Mouse (Mus musculus): ENCODE measurements at regions not wholly inside any gene's neighbourhood (a gene's known extent, or its start where the extent isn't known, plus 50 kb on each side); places are given as distances from the start of the nearest gene placed in this dataset.
A peak's percentile ranks its signal among the peaks of the same experiment; 100 is the strongest.

DNA sequence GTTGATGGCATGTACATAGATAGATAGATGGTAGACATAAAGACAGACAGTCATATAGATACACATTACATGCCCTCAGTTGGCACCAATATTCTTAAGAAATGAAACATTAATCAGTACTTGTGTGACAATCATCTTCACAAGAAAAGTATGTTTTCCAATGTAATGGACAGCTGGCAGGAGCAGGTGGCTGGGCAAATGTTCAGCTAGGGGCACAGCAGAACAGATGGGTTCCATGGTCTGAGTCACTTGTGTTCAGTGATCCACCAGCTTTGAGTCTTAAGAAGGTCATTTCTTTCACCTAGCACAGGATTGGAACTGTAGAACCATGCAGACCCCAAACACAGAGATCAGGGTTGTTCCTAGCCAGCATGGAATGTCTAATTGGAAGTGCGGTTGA, 2631.2 kb upstream of the 5930422O12Rik start:
- DNase-seq, result no peak
- Histone ChIP-seq H3K4me1 (replicated peaks; ENCODE audit: control insufficient read depth, insufficient read depth, low read length) (no peaks in the 10 kb centered on the region), H3K4me3 (ENCODE audit: control insufficient read depth, insufficient read depth, low read length) (no peak overlapping the region), H3K27me3 (ENCODE audit: control insufficient read depth, insufficient read depth, low read length) (no peaks in the 10 kb centered on the region), H3K36me3 (ENCODE audit: control insufficient read depth, insufficient read depth, low read length) (no peaks in the 10 kb centered on the region), H3K27ac (ENCODE audit: control insufficient read depth, insufficient read depth, low read length) (no peak overlapping the region)
- TF ChIP-seq CTCF (IDR thresholded peaks at IDR 0.05; ENCODE audit: borderline replicate concordance, control insufficient read depth, extremely low read depth, insufficient read depth, low read length, poor library complexity) (no peak), POLR2A (IDR thresholded peaks at IDR 0.05; ENCODE audit: control insufficient read depth, extremely low read depth, insufficient read depth, low read length, poor library complexity) (no peak)
- 96% methylated on average over 1 of the region's 1 CpGs for WGBS

- Histone ChIP-seq H3K27me3 (ENCODE audit: control insufficient read depth, insufficient read depth, low read length) (no peaks in the 10 kb centered on the region), H3K27ac (ENCODE audit: control insufficient read depth, insufficient read depth, low read length) (no peak overlapping the region), H3K36me3 (ENCODE audit: control insufficient read depth, insufficient read depth, low read length) (no peaks in the 10 kb centered on the region), H3K4me3 (ENCODE audit: control insufficient read depth, insufficient read depth, low read length) (no peak overlapping the region), H3K4me1 (replicated peaks; ENCODE audit: control insufficient read depth, insufficient read depth, low read length) (no peaks in the 10 kb centered on the region)
- TF ChIP-seq CTCF (IDR thresholded peaks at IDR 0.05; ENCODE audit: borderline replicate concordance, control insufficient read depth, extremely low read depth, insufficient read depth, low read length, poor library complexity), result no peak
- TF ChIP-seq POLR2A (IDR thresholded peaks at IDR 0.05; ENCODE audit: control insufficient read depth, extremely low read depth, insufficient read depth, low read length, poor library complexity), result no peak
- WGBS, result 92% methylated on average over 5 of the region's 5 CpGs
- no peak for DNase-seq
Measured at GRCm38 (mm10) chr8:30817028-30817427, 2611.5 kb upstream of the 5930422O12Rik start.

DNA sequence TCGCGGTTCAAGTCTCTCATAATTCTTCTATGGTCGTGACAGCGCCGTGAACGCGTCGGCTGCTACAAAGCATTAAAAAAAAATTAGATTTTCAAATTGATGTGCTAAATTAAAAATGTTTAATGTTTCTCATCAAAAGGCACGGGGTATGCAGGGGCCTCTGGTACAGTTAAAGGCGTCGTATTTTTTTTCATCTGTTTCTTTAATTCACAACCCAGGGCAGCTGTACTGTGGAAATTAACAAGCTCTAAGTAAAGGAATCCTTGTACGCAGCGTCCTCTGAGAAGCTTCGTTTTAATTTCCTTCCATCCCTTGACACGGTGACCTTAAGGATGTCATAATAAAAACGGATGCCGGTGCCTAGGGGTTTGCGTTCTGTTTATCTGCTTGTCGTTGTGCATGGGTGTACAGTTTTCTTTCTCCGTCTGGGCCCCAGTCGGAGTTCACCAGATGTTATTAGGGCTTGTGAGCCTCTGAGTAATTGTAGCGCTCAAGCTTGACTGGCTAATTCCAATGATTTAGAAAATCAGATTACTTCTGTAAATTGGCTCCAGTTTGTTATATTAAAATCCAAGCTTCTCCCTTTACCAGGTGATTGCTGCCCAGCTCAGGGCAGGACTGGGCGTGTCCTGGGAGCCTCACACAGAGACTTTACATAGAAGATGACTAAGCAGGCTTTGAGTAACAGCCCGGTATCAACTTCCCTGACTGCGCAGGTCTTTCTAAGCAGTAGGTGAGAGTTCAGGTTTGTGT, 2605.5 kb upstream of the 5930422O12Rik start:
- no peak overlapping the region for H3K4me3 ChIP-seq (ENCODE audit: control insufficient read depth, insufficient read depth, low read length)
- DNase-seq, result no peak
- TF ChIP-seq POLR2A (IDR thresholded peaks at IDR 0.05; ENCODE audit: control insufficient read depth, extremely low read depth, insufficient read depth, low read length, poor library complexity), result no peak
- no peak for TF ChIP-seq CTCF (IDR thresholded peaks at IDR 0.05; ENCODE audit: borderline replicate concordance, control insufficient read depth, extremely low read depth, insufficient read depth, low read length, poor library complexity)
- H3K27me3 ChIP-seq (ENCODE audit: control insufficient read depth, insufficient read depth, low read length), result no peaks in the 10 kb centered on the region
- H3K36me3 ChIP-seq (ENCODE audit: control insufficient read depth, insufficient read depth, low read length), result no peaks in the 10 kb centered on the region
- H3K4me1 ChIP-seq (replicated peaks; ENCODE audit: control insufficient read depth, insufficient read depth, low read length), result no peaks in the 10 kb centered on the region
- WGBS, result 90% methylated on average over 25 of the region's 25 CpGs
- no peak overlapping the region for H3K27ac ChIP-seq (ENCODE audit: control insufficient read depth, insufficient read depth, low read length)

GRCm38 (mm10) chr8:30823588-30823938, 2604.9 kb upstream of the 5930422O12Rik start:
- no peak overlapping the region for H3K4me3 ChIP-seq (ENCODE audit: control insufficient read depth, insufficient read depth, low read length)
- 93% methylated on average over 11 of the region's 11 CpGs for WGBS
- TF ChIP-seq POLR2A (IDR thresholded peaks at IDR 0.05; ENCODE audit: control insufficient read depth, extremely low read depth, insufficient read depth, low read length, poor library complexity) (no peak), CTCF (IDR thresholded peaks at IDR 0.05; ENCODE audit: borderline replicate concordance, control insufficient read depth, extremely low read depth, insufficient read depth, low read length, poor library complexity) (no peak)
- DNase-seq, result no peak
- H3K27ac ChIP-seq (ENCODE audit: control insufficient read depth, insufficient read depth, low read length), result no peak overlapping the region
- no peaks in the 10 kb centered on the region for H3K27me3 ChIP-seq (ENCODE audit: control insufficient read depth, insufficient read depth, low read length)
- H3K36me3 ChIP-seq (ENCODE audit: control insufficient read depth, insufficient read depth, low read length), result no peaks in the 10 kb centered on the region
- H3K4me1 ChIP-seq (replicated peaks; ENCODE audit: control insufficient read depth, insufficient read depth, low read length), result no peaks in the 10 kb centered on the region

- 84% methylated on average over 4 of the region's 4 CpGs for WGBS
- DNase-seq, result no peak
- H3K4me1 ChIP-seq (replicated peaks; ENCODE audit: control insufficient read depth, insufficient read depth, low read length), result no peaks in the 10 kb centered on the region
- no peak overlapping the region for H3K27ac ChIP-seq (ENCODE audit: control insufficient read depth, insufficient read depth, low read length)
- TF ChIP-seq CTCF (IDR thresholded peaks at IDR 0.05; ENCODE audit: borderline replicate concordance, control insufficient read depth, extremely low read depth, insufficient read depth, low read length, poor library complexity) (no peak), POLR2A (IDR thresholded peaks at IDR 0.05; ENCODE audit: control insufficient read depth, extremely low read depth, insufficient read depth, low read length, poor library complexity) (no peak)
- no peak overlapping the region for H3K4me3 ChIP-seq (ENCODE audit: control insufficient read depth, insufficient read depth, low read length)
- no peaks in the 10 kb centered on the region for H3K27me3 ChIP-seq (ENCODE audit: control insufficient read depth, insufficient read depth, low read length)
- H3K36me3 ChIP-seq (ENCODE audit: control insufficient read depth, insufficient read depth, low read length), result no peaks in the 10 kb centered on the region
Measured at GRCm38 (mm10) chr8:30826021-30826420, 2602.5 kb upstream of the 5930422O12Rik start.

DNA sequence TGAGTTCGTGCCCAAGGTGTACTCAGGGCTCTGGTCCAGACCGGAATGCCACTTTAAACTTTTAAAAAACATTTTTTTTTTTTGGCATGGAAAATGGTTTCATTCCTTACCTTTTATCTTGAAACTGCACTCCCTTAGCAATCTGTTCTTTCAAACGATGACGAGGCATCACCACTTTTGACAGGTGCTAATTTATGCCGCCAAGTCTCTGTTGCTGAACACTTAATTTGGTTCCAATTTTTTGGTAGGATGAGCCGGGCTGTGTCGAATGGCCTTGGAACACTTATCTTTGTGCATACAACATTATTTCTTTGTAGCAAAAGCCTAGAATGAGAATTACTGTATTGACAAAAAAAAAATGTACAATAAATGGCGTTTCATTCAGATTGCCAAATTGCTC, 2590.5 kb upstream of the 5930422O12Rik start:
- no peaks in the 10 kb centered on the region for H3K36me3 ChIP-seq (ENCODE audit: control insufficient read depth, insufficient read depth, low read length)
- TF ChIP-seq POLR2A (IDR thresholded peaks at IDR 0.05; ENCODE audit: control insufficient read depth, extremely low read depth, insufficient read depth, low read length, poor library complexity), result no peak
- TF ChIP-seq CTCF (IDR thresholded peaks at IDR 0.05; ENCODE audit: borderline replicate concordance, control insufficient read depth, extremely low read depth, insufficient read depth, low read length, poor library complexity), result no peak
- WGBS, result 91% methylated on average over 8 of the region's 8 CpGs
- H3K4me3 ChIP-seq (ENCODE audit: control insufficient read depth, insufficient read depth, low read length), result no peak overlapping the region
- H3K27me3 ChIP-seq (ENCODE audit: control insufficient read depth, insufficient read depth, low read length), result no peaks in the 10 kb centered on the region
- DNase-seq, result no peak
- H3K4me1 ChIP-seq (replicated peaks; ENCODE audit: control insufficient read depth, insufficient read depth, low read length), result no peaks in the 10 kb centered on the region
- no peak overlapping the region for H3K27ac ChIP-seq (ENCODE audit: control insufficient read depth, insufficient read depth, low read length)

- H3K27me3 ChIP-seq (ENCODE audit: control insufficient read depth, insufficient read depth, low read length), result no peaks in the 10 kb centered on the region
- H3K36me3 ChIP-seq (ENCODE audit: control insufficient read depth, insufficient read depth, low read length), result no peaks in the 10 kb centered on the region
- H3K4me3 ChIP-seq (ENCODE audit: control insufficient read depth, insufficient read depth, low read length), result no peak overlapping the region
- TF ChIP-seq POLR2A (IDR thresholded peaks at IDR 0.05; ENCODE audit: control insufficient read depth, extremely low read depth, insufficient read depth, low read length, poor library complexity) (no peak), CTCF (IDR thresholded peaks at IDR 0.05; ENCODE audit: borderline replicate concordance, control insufficient read depth, extremely low read depth, insufficient read depth, low read length, poor library complexity) (no peak)
- H3K4me1 ChIP-seq (replicated peaks; ENCODE audit: control insufficient read depth, insufficient read depth, low read length), result no peaks in the 10 kb centered on the region
- peak; percentile 18 for DNase-seq
- WGBS, result 32% methylated on average over 8 of the region's 8 CpGs
- no peak overlapping the region for H3K27ac ChIP-seq (ENCODE audit: control insufficient read depth, insufficient read depth, low read length)
Measured at GRCm38 (mm10) chr8:30840064-30840463, 2588.4 kb upstream of the 5930422O12Rik start.
